Mouse (Mus musculus): ENCODE results near the gene Atoh7. TPM values are rescaled to one million over a fixed set of nuclear protein-coding genes. Genes with fewer than 3 reads are reported as not detected.

Gene Atoh7
- polyA plus RNA-seq, 1 experiment from 2014 or later: not detected

- H3K4me3 ChIP-seq (ENCODE audit: control insufficient read depth in 1 of 2, insufficient read depth in 1 of 2, low read depth in 1 of 2, low read length in 2 of 2): no peak overlapping the region
- H3K4me1 ChIP-seq (ENCODE audit: control insufficient read depth in 2 of 2, insufficient read depth in 2 of 2, low read length in 2 of 2): no peaks in the 10 kb centered on the region
- ATAC-seq (ENCODE audit: insufficient number of reproducible peaks, insufficient read depth, low FRiP score, low read depth): no peak
- WGBS: 64% methylated on average over 14 of the region's 14 CpGs
- H3K36me3 ChIP-seq (ENCODE audit: control insufficient read depth, insufficient read depth, low read length): peaks cover 13% of the 10 kb centered on the region
- H3K9me3 ChIP-seq (ENCODE audit: control insufficient read depth, low read length): 0 out of 2 replicates have a peak, but pooled peaks cover 3% of the 10 kb centered on the region
- H3K27ac ChIP-seq (replicated peaks in 1 of 2; ENCODE audit: control insufficient read depth in 1 of 2, insufficient read depth in 1 of 2, low read depth in 2 of 2, low read length in 2 of 2): no peak overlapping the region
- H3K9ac ChIP-seq (ENCODE audit: low read length): no peak overlapping the region
- no peak overlapping the region for H3K4me2 ChIP-seq (ENCODE audit: low read length)
- H3K27me3 ChIP-seq (ENCODE audit: control insufficient read depth, insufficient read depth, low read length): no peaks in the 10 kb centered on the region
Measured at GRCm38 (mm10) chr10:63119916-63120315, 20.5 kb downstream of the Atoh7 start.

GRCm38 (mm10) chr10:63121961-63122360, 22.5 kb downstream of the Atoh7 start:
- H3K27me3 ChIP-seq (ENCODE audit: control insufficient read depth, insufficient read depth, low read length): no peaks in the 10 kb centered on the region
- no peak overlapping the region for H3K27ac ChIP-seq (replicated peaks in 1 of 2; ENCODE audit: control insufficient read depth in 1 of 2, insufficient read depth in 1 of 2, low read depth in 2 of 2, low read length in 2 of 2)
- no peak overlapping the region for H3K4me3 ChIP-seq (ENCODE audit: control insufficient read depth in 1 of 2, insufficient read depth in 1 of 2, low read depth in 1 of 2, low read length in 2 of 2)
- H3K4me1 ChIP-seq (ENCODE audit: control insufficient read depth in 2 of 2, insufficient read depth in 2 of 2, low read length in 2 of 2): no peaks in the 10 kb centered on the region
- H3K4me2 ChIP-seq (ENCODE audit: low read length): no peak overlapping the region
- peaks cover 13% of the 10 kb centered on the region; the same call in 1 of the 2 replicates for H3K36me3 ChIP-seq (ENCODE audit: control insufficient read depth, insufficient read depth, low read length)
- WGBS: 81% methylated on average over 14 of the region's 14 CpGs
- H3K9ac ChIP-seq (ENCODE audit: low read length): no peak overlapping the region
- 0 out of 2 replicates have a peak, but pooled peaks cover 3% of the 10 kb centered on the region for H3K9me3 ChIP-seq (ENCODE audit: control insufficient read depth, low read length)
- no peak for ATAC-seq (ENCODE audit: insufficient number of reproducible peaks, insufficient read depth, low FRiP score, low read depth)

GRCm38 (mm10) chr10:63122516-63122915, 23.1 kb downstream of the Atoh7 start:
- 34% methylated on average over 8 of the region's 8 CpGs for WGBS
- 0 out of 2 replicates have a peak, but pooled peaks cover 2% of the 10 kb centered on the region for H3K9me3 ChIP-seq (ENCODE audit: control insufficient read depth, low read length)
- H3K9ac ChIP-seq (ENCODE audit: low read length): no peak overlapping the region
- no peak overlapping the region for H3K4me3 ChIP-seq (ENCODE audit: control insufficient read depth in 1 of 2, insufficient read depth in 1 of 2, low read depth in 1 of 2, low read length in 2 of 2)
- no peaks in the 10 kb centered on the region for H3K27me3 ChIP-seq (ENCODE audit: control insufficient read depth, insufficient read depth, low read length)
- no peaks in the 10 kb centered on the region for H3K4me1 ChIP-seq (ENCODE audit: control insufficient read depth in 2 of 2, insufficient read depth in 2 of 2, low read length in 2 of 2)
- ATAC-seq (ENCODE audit: insufficient number of reproducible peaks, insufficient read depth, low FRiP score, low read depth): no peak
- H3K4me2 ChIP-seq (ENCODE audit: low read length): no peak overlapping the region
- peaks cover 8% of the 10 kb centered on the region; the same call in 1 of the 2 replicates for H3K36me3 ChIP-seq (ENCODE audit: control insufficient read depth, insufficient read depth, low read length)
- H3K27ac ChIP-seq (replicated peaks in 1 of 2; ENCODE audit: control insufficient read depth in 1 of 2, insufficient read depth in 1 of 2, low read depth in 2 of 2, low read length in 2 of 2): no peak overlapping the region

- 0 out of 2 replicates have a peak, but pooled peaks cover 7% of the 10 kb centered on the region for H3K36me3 ChIP-seq (ENCODE audit: control insufficient read depth, insufficient read depth, low read length)
Measured at GRCm38 (mm10) chr10:63123141-63123540, 23.7 kb downstream of the Atoh7 start.

GRCm38 (mm10) chr10:63124016-63124415, 24.6 kb downstream of the Atoh7 start:
- H3K27ac ChIP-seq (replicated peaks in 1 of 2; ENCODE audit: control insufficient read depth in 1 of 2, insufficient read depth in 1 of 2, low read depth in 2 of 2, low read length in 2 of 2): no peak overlapping the region
- H3K36me3 ChIP-seq (ENCODE audit: control insufficient read depth, insufficient read depth, low read length): 0 out of 2 replicates have a peak, but pooled peaks cover 7% of the 10 kb centered on the region
- H3K4me3 ChIP-seq (ENCODE audit: control insufficient read depth in 1 of 2, insufficient read depth in 1 of 2, low read depth in 1 of 2, low read length in 2 of 2): no peak overlapping the region
- no peak overlapping the region for H3K4me2 ChIP-seq (ENCODE audit: low read length)
- no peak for ATAC-seq (ENCODE audit: insufficient number of reproducible peaks, insufficient read depth, low FRiP score, low read depth)
- H3K4me1 ChIP-seq (ENCODE audit: control insufficient read depth in 2 of 2, insufficient read depth in 2 of 2, low read length in 2 of 2): peaks cover 2 to 9% of the 10 kb centered on the region in 2 experiments; a peak in 2 of 4 replicates
- no peaks in the 10 kb centered on the region for H3K9me3 ChIP-seq (ENCODE audit: control insufficient read depth, low read length)
- H3K27me3 ChIP-seq (ENCODE audit: control insufficient read depth, insufficient read depth, low read length): no peaks in the 10 kb centered on the region
- 92% methylated on average over 10 of the region's 10 CpGs for WGBS
- no peak overlapping the region for H3K9ac ChIP-seq (ENCODE audit: low read length)

More at GRCm38 (mm10) chr10:63123141-63123540, 23.7 kb downstream of the Atoh7 start:
- no peak for ATAC-seq (ENCODE audit: insufficient number of reproducible peaks, insufficient read depth, low FRiP score, low read depth)
- Histone ChIP-seq H3K4me3 (ENCODE audit: control insufficient read depth in 1 of 2, insufficient read depth in 1 of 2, low read depth in 1 of 2, low read length in 2 of 2) (no peak overlapping the region), H3K27me3 (ENCODE audit: control insufficient read depth, insufficient read depth, low read length) (no peaks in the 10 kb centered on the region), H3K27ac (replicated peaks in 1 of 2; ENCODE audit: control insufficient read depth in 1 of 2, insufficient read depth in 1 of 2, low read depth in 2 of 2, low read length in 2 of 2) (no peak overlapping the region), H3K9me3 (ENCODE audit: control insufficient read depth, low read length) (no peaks in the 10 kb centered on the region), H3K9ac (ENCODE audit: low read length) (no peak overlapping the region), H3K4me2 (ENCODE audit: low read length) (no peak overlapping the region), H3K4me1 (ENCODE audit: control insufficient read depth in 2 of 2, insufficient read depth in 2 of 2, low read length in 2 of 2) (peaks cover 2 to 4% of the 10 kb centered on the region in 2 experiments; a peak in 1 of 4 replicates)
- 72% methylated on average over 8 of the region's 8 CpGs for WGBS

GRCm38 (mm10) chr10:63125343-63125742, 25.9 kb downstream of the Atoh7 start:
- H3K4me3 ChIP-seq (ENCODE audit: control insufficient read depth in 1 of 2, insufficient read depth in 1 of 2, low read depth in 1 of 2, low read length in 2 of 2): no peak overlapping the region
- no peak overlapping the region for H3K9ac ChIP-seq (ENCODE audit: low read length)
- 0 out of 2 replicates have a peak, but pooled peaks cover 3% of the 10 kb centered on the region for H3K36me3 ChIP-seq (ENCODE audit: control insufficient read depth, insufficient read depth, low read length)
- H3K4me1 ChIP-seq (ENCODE audit: control insufficient read depth in 2 of 2, insufficient read depth in 2 of 2, low read length in 2 of 2): peaks cover 2 to 9% of the 10 kb centered on the region in 2 experiments; a peak in 2 of 4 replicates
- 48% methylated on average over 11 of the region's 11 CpGs for whole genome bisulfite sequencing
- H3K27ac ChIP-seq (replicated peaks in 1 of 2; ENCODE audit: control insufficient read depth in 1 of 2, insufficient read depth in 1 of 2, low read depth in 2 of 2, low read length in 2 of 2): no peak overlapping the region
- ATAC-seq (ENCODE audit: insufficient number of reproducible peaks, insufficient read depth, low FRiP score, low read depth): no peak
- no peaks in the 10 kb centered on the region for H3K9me3 ChIP-seq (ENCODE audit: control insufficient read depth, low read length)
- no peak overlapping the region for H3K4me2 ChIP-seq (ENCODE audit: low read length)
- H3K27me3 ChIP-seq (ENCODE audit: control insufficient read depth, insufficient read depth, low read length): no peaks in the 10 kb centered on the region

- Histone ChIP-seq H3K4me1 (ENCODE audit: control insufficient read depth in 2 of 2, insufficient read depth in 2 of 2, low read length in 2 of 2) (peaks cover 2 to 9% of the 10 kb centered on the region in 2 experiments; a peak in 2 of 4 replicates), H3K27me3 (ENCODE audit: control insufficient read depth, insufficient read depth, low read length) (no peaks in the 10 kb centered on the region), H3K9ac (ENCODE audit: low read length) (no peak overlapping the region), H3K27ac (replicated peaks in 1 of 2; ENCODE audit: control insufficient read depth in 1 of 2, insufficient read depth in 1 of 2, low read depth in 2 of 2, low read length in 2 of 2) (no peak overlapping the region), H3K4me2 (ENCODE audit: low read length) (no peak overlapping the region), H3K36me3 (ENCODE audit: control insufficient read depth, insufficient read depth, low read length) (peaks cover 7% of the 10 kb centered on the region; the same call in 1 of the 2 replicates), H3K9me3 (ENCODE audit: control insufficient read depth, low read length) (no peaks in the 10 kb centered on the region), H3K4me3 (ENCODE audit: control insufficient read depth in 1 of 2, insufficient read depth in 1 of 2, low read depth in 1 of 2, low read length in 2 of 2) (no peak overlapping the region)
- ATAC-seq (ENCODE audit: insufficient number of reproducible peaks, insufficient read depth, low FRiP score, low read depth): no peak
- 77% methylated on average over 4 of the region's 4 CpGs for WGBS
Measured at GRCm38 (mm10) chr10:63126116-63126515, 26.7 kb downstream of the Atoh7 start.

- WGBS: 89% methylated on average over 6 of the region's 6 CpGs
- H3K27ac ChIP-seq (replicated peaks in 1 of 2; ENCODE audit: control insufficient read depth in 1 of 2, insufficient read depth in 1 of 2, low read depth in 2 of 2, low read length in 2 of 2): peak overlapping the region in 1 of 2 experiments; percentile 91; a peak in 1 of 4 replicates
- H3K9me3 ChIP-seq (ENCODE audit: control insufficient read depth, low read length): no peaks in the 10 kb centered on the region
- H3K4me1 ChIP-seq (ENCODE audit: control insufficient read depth in 2 of 2, insufficient read depth in 2 of 2, low read length in 2 of 2): peaks cover 2 to 9% of the 10 kb centered on the region in 2 experiments; a peak in 2 of 4 replicates
- H3K4me2 ChIP-seq (ENCODE audit: low read length): no peak overlapping the region
- ATAC-seq (ENCODE audit: insufficient number of reproducible peaks, insufficient read depth, low FRiP score, low read depth): no peak
- no peak overlapping the region for H3K4me3 ChIP-seq (ENCODE audit: control insufficient read depth in 1 of 2, insufficient read depth in 1 of 2, low read depth in 1 of 2, low read length in 2 of 2)
- H3K9ac ChIP-seq (ENCODE audit: low read length): no peak overlapping the region
- H3K36me3 ChIP-seq (ENCODE audit: control insufficient read depth, insufficient read depth, low read length): peaks cover 7% of the 10 kb centered on the region; the same call in 1 of the 2 replicates
- H3K27me3 ChIP-seq (ENCODE audit: control insufficient read depth, insufficient read depth, low read length): no peaks in the 10 kb centered on the region
Measured at GRCm38 (mm10) chr10:63127156-63127555, 27.7 kb downstream of the Atoh7 start.

All from heart, embryonic 14.5 days (tissue).